Mouse (Mus musculus): ENCODE results near the gene Lrrtm1.

Lrrtm1 gene

DNA sequence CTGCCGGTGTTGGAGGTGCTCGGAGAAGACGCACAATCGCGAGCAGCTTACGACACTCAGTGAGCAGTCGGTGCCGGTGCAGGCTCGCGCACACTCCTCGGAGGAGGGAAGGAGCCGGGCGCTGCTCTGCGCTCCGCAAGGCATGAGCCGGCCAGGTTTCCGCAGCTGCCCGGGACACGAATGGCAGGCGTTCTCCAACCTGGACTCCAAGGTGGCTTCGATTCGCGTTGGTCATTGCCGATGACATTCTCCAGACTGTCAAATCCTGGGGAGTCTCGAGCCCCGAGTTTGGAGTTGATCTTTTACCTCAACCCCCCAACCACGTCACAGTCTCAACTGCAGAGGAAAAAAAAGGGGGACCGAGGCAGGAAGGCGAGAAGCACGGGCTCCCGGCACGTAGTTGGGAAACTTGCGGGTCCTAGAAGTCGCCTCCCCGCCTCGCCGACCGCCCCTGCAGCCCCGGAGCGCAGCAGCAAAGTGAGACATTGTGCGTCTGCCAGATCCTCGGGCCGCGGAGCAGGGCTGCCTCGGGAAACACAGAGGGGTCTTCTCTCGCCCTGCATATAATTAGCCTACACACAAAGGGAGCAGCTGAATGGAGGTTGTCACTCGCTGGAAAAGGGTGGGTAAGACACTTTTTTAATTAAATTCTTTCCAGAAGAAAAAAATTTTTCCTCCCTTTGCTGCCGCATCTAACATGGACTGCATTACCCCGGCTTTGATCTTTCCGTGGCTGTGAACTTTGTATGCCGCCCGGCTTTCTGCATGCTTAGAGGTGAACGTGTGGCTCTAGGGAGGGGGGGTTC, at the start of gene Lrrtm1:
Gene Lrrtm1, plus strand, starts transcription at position 89 of the 806 bp plus-strand sequence.
- CTCF ChIA-PET: no interaction called here

DNA sequence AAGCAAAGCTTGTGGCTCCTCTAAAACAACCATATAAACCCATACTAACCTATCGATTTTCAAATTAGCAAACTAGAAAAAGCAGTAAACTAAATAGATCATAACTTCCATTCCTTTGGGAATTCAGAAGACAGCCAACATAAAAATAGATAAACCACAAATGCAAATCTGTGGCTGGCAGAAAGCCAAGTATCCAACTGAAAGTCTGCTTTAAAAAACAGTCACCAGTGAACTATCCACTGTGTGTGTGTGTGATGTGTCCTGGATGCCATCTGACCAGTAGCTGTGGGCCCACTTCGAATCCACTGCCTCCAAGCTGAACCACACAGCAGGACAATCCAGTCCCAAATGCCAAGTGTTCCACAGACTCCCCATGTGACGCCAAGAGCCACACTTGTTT, 45.8 kb upstream of the Lrrtm1 start:
- CTCF ChIA-PET: no interaction called here

- CTCF ChIA-PET: no interaction called here
Measured at GRCm38 (mm10) chr6:77199375-77199774, 43.1 kb upstream of the Lrrtm1 start.

- CTCF ChIA-PET: no interaction called here
Measured at GRCm38 (mm10) chr6:77209183-77209582, 33.3 kb upstream of the Lrrtm1 start.

- CTCF ChIA-PET: no interaction called here
Measured at GRCm38 (mm10) chr6:77209929-77210328, 32.6 kb upstream of the Lrrtm1 start.

DNA sequence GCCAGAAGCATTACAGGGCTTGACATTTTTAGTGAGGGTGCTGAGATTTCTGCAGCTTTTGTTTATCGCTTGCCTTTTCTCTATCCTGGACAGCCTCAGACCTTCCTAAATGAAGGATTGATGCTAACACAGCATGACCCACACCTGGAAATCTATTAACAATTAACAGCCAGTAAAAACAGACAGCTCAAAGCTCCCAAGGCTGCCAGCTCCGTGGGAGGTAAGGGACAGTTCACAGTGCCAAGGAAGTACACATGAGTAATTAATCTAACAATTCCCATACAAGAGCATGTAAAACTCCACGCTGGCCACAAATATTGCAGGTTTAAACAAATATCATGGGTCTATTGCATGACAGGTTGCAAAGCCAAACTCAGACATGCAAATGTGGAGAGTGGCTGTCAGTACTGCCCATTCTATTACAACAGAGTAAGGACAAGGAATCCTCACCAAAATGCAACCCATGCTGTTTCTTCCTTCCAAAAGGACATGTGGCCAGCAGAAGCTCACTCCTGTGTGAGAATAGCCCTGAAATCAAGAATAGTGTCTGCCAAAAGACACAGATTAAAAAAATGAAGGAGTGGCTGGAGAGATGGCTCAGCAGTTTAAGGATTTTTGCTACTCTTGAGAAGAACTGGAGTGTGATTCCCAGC, 28.6 kb upstream of the Lrrtm1 start:
- CTCF ChIA-PET: interaction anchor here (0.6 kb wide), 1 partner anchor 1341 kb away, joined by 3 read pairs; no protein-coding TSS in a partner anchor

DNA sequence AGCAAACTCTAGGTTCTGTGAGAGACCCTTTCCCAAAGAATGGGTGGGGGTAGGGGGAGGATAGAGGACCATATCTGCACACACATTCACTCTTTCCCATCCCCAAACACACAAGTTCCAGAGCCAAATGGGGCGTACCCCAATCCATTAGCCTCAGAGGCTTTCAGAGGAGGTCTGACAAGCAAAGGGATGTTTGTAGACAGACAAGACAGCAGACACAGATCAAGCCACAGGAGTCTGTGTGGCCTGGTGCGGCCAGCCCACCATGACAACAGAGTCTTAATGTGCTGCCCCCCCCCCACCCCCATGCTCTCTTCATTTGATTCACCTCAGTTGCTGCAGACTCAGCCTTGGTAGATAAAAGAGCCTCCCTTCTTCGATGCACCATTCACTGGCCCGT, 27.2 kb upstream of the Lrrtm1 start:
- CTCF ChIA-PET: no interaction called here

GRCm38 (mm10) chr6:77218875-77219274, 23.6 kb upstream of the Lrrtm1 start:
- CTCF ChIA-PET: no interaction called here

DNA sequence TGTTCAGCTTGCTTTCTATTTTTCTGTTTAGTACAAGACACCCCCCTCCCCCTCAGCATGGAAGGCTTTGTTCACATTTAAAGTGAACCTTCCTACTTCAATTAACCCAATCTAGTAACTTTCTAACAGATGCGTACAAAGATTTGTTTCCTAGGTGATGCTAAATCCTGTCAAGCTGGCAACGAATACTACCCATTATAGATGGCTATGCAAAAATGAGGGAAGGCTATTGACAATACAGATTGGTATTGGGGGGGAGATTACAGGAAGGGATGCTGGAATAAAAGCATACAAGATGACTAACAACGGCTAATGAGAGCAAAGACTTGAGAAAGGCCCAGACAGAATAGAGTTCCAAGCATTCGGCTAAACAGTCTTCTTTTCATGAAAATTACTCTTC, 21.7 kb upstream of the Lrrtm1 start:
- CTCF ChIA-PET: no interaction called here

GRCm38 (mm10) chr6:77222849-77223638, 19.4 kb upstream of the Lrrtm1 start:
- CTCF ChIA-PET: no interaction called here

DNA sequence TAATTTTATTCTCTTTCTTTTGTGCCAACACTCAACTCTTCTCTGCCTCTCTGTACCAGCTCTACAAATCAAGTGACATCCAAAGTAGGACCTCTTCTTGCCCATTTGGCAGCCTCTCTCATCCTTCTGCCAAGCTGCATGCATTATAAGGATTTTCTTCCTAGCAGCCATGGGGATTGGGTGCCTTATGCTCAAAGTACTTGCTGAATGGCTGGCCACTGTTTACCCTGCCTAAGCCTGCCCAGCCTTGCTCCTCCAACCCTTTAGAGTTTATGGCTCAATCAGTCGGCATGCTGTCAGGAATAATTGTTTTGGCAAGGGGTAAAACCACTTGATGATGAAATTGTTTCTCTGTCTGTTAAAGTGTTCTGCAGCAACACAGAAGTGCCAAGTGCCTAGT, 2.1 kb upstream of the Lrrtm1 start:
- CTCF ChIA-PET: no interaction called here

DNA sequence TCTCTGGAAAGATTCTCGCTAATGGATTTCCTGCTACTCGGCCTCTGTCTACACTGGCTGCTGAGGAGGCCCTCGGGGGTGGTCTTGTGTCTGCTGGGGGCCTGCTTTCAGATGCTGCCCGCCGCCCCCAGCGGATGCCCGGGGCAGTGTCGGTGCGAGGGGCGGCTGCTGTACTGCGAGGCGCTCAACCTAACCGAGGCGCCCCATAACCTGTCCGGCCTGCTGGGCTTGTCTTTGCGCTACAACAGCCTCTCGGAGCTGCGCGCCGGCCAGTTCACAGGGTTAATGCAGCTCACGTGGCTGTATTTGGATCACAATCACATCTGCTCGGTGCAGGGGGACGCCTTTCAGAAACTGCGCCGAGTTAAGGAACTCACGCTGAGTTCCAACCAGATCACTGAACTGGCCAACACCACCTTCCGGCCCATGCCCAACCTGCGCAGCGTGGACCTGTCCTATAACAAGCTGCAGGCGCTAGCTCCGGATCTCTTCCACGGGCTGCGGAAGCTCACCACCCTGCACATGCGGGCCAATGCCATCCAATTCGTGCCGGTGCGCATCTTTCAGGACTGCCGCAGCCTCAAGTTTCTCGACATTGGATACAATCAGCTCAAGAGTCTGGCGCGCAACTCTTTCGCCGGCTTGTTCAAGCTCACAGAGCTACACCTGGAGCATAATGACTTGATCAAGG, 1.2 kb downstream of the Lrrtm1 start:
- CTCF ChIA-PET: no interaction called here

DNA sequence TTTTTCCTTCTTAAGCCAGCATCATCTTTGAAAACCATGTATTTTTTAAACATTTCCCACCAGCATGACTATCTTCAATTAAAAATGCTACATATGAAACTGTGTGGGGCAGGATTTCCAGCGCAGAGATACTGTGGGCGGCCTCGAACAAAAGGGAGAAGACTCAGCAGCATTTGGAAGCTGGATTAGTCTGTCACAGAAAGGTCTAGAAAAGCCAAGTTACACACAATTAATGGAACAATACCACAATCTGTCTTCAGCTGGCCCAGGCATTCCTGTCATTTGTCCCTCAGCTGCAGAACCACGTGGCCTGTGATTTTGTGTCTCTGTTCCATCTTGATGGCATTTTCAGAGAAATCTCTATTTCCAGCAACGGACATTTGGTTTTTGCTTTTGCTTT, 11.0 kb downstream of the Lrrtm1 start:
- CTCF ChIA-PET: no interaction called here

DNA sequence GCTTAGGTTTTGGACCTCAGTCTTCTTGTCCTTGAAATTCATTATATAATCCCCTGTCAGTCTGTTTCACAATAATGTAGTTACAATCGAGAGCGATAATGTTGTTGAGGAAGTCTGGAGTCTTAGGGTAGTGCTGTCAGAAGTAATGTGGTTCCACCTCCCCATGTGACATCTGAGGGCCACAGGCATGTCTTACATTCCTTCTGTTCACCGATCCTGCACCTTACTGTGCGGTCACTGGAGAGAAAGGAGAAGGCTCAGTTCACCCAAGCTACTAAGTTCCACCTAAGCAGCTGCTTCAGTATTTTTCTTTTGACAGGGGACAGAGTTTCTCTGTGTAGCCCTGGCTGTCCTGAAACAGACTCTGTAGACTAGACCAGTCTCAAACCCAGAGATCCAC, 13.9 kb downstream of the Lrrtm1 start:
- CTCF ChIA-PET: no interaction called here

DNA sequence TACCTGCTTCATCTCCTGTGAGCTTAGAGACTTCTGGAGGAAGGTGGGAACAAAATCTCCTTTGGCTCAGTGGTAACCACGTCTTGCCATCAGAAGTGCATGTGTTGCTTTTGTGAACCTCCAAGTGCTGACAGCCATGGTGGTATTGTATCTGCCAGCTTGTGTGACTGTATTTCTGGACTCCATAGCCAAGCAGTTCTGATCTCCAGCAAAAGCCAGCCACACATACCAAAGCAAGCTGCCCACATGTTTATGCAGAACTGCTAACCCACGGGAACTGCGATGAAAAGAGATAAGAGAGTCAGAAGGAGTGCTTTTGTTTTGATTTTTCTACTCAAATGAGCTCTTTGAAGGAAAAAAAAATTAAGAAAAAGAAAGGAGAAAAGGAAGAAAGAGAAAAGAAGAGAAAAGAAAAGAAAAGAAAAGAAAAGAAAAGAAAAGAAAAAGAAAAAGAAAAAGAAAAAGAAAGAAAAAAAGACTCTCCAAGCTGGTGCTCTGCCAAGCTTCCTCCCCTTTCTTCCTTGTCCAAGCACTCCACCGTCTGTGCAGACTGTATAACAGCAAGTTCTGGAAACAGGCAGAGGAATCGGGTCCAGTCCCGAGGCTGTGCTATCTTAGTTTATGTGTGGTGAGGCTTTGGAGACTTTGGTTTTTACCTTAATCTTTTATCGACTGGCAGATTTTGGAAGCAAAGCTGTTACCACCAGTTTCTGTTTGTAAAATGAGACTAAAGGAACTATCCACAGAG, 15.0 kb downstream of the Lrrtm1 start:
- CTCF ChIA-PET: no interaction called here

GRCm38 (mm10) chr6:77265163-77265562, 22.7 kb downstream of the Lrrtm1 start:
- CTCF ChIA-PET: no interaction called here

GRCm38 (mm10) chr6:77278794-77279193, 36.3 kb downstream of the Lrrtm1 start:
- CTCF ChIA-PET: no interaction called here

- CTCF ChIA-PET: no interaction called here
Measured at GRCm38 (mm10) chr6:77286317-77286716, 43.8 kb downstream of the Lrrtm1 start.

GRCm38 (mm10) chr6:77288402-77288801, 45.9 kb downstream of the Lrrtm1 start:
- CTCF ChIA-PET: no interaction called here

DNA sequence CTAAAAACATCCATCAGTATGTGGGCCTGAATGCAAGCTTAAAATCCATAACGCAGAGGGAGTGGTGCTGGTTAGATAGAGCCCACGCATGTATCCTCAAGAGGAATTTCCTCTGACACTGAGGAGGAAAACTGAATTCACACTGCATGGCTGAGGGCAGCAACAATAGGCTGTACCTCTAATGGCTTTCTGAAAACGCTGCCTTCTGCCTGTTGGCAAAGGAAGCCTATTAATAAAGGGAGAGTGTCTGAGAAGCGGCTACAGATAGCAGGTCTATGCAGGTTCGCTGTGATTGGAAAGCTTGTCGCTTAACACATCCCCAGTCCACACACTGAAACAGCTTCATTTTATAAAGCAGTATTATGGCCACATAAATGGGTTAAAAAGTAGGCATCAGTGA, 48.9 kb downstream of the Lrrtm1 start:
- CTCF ChIA-PET: no interaction called here

GRCm38 (mm10) chr6:77301305-77301704, 58.8 kb downstream of the Lrrtm1 start:
- CTCF ChIA-PET: no interaction called here

DNA sequence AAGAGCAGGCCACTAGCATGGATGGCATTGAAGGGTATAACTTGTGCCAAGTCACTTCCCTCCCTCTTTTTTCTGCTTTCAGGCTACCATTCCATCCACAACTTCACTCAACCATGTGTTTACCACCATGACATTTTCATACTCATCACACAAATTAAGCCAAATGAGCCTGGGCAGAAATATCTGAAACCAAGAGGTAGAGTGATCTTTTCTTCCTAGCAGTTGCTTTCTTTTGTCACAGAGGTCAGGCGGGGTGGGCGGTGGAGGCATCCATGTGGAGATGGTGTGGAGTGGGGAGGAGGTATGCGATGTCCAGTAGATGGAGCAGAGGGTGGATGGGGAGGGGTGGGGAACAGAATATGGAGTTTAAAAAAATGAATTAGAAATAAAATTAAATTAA, 64.3 kb downstream of the Lrrtm1 start:
- CTCF ChIA-PET: no interaction called here

All from spleen, embryonic (tissue).